Mouse (Mus musculus): Measurements from ENCODE around the gene Abca8a.

The Abca8a gene

GRCm38 (mm10) chr11:109987460-109988072 is 108.2 kb downstream of the Abca8a start:
- DNase-seq, result peak; percentile 67

DNA sequence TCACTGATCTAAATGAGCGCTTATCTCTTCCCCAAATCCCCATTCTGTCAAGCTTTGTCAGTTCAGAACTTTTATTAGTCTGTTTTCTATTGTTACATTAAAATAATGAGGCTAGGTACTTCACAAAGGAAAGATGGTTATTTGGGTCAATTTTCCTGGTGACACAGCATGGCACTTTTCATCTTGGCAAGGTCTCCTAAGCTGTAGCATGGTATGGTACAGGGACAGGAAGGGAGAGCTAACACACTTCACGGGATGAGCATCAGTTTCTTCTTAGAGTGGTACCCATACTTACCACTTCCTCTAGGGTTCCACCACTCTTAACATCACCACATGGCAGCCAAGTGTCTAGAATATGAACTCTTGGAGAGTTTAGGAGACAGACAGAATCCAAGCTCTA is 113.9 kb downstream of the Abca8a start:
- DNase-seq, result peak; percentile 40
